Mouse (Mus musculus): ENCODE data around the gene Rps5.

DNA sequence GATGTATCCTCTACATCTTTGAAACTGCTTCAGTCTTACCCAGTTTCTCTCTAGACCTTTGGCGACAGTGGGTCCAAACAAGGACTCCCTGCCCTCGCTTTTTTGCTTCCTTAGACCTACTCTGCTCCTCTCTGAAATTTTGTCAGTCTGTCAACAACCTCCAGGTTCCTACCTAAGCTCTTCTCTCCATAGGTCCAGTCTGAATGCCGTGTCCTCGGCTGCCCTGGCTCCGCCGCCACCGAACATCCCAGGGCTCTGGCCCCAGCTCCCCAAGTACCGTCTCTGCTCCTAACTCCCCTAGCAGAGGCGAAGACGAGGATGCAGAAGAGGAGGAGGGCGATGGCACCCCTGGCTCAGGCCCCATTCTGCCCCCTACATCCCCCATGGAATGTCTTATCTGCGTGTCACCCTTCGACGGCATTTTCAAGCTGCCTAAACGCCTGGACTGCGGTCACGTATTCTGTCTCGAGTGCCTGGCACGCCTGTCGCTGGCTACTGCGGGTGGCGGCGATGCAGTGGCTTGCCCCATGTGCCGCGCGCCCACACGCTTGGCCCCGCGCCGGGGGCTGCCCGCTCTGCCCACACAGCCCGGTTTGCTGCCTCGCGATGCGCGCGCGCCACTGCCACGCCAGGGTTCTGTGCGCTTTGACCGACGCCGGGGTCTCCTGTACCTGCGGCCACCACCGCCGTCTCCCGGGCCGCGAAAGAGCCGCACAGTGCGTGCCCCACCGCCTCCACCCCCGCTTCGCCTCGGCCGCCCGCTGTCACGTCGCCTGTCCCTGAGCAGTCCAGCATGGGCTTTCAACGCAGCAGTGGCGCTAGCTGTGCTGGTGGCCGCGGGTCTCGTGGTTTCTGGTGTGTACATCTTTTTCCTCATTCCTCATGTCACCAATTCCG lies 5.9 kb downstream of the Rps5 start:
- TF ChIP-seq MAFK (IDR thresholded peaks at IDR 0.05; ENCODE audit: insufficient read depth, low read depth, low read length), result no peak
- no peak for TF ChIP-seq ZC3H11A (IDR thresholded peaks at IDR 0.05; ENCODE audit: borderline replicate concordance, low read depth, low read length)
- no peak for TF ChIP-seq HCFC1 (IDR thresholded peaks at IDR 0.05; ENCODE audit: borderline replicate concordance, insufficient read depth, low read length)
- no peak for TF ChIP-seq ZNF384 (IDR thresholded peaks at IDR 0.05; ENCODE audit: low read depth, low read length)

Data from ES-E14 (cell line).